Mouse (Mus musculus): ENCODE measurements around the gene B130006D01Rik. TPM values are rescaled to one million over a fixed set of nuclear protein-coding genes. Genes with fewer than 3 reads are reported as not detected.
A peak's percentile ranks its signal among the peaks of the same experiment; 100 is the strongest.

Gene B130006D01Rik
- polyA plus RNA-seq, 1 experiment from 2014 or later = 0.26 TPM

GRCm38 (mm10) chr11:95770720-95771364 lies 47.5 kb downstream of the B130006D01Rik start:
- H3K27me3 ChIP-seq (replicated peaks; ENCODE audit: control insufficient read depth, insufficient read depth, low read length) = no peaks in the 10 kb centered on the region
- no peaks in the 10 kb centered on the region for H3K4me1 ChIP-seq (replicated peaks; ENCODE audit: control insufficient read depth, insufficient read depth, low read length)
- H3K36me3 ChIP-seq (ENCODE audit: control insufficient read depth, insufficient read depth) = no peaks in the 10 kb centered on the region; the same call in 1 of the 2 replicates
- H3K4me3 ChIP-seq (ENCODE audit: low read depth, low read length) = no peak overlapping the region
- TF ChIP-seq CTCF (IDR thresholded peaks at IDR 0.05; ENCODE audit: low read depth) = peak; percentile 69
- H3K9ac ChIP-seq (ENCODE audit: low read depth, low read length) = no peak overlapping the region
- 0 out of 2 replicates have a peak overlapping the region, but pooled peaks have one; percentile 10 for H3K4me2 ChIP-seq (replicated peaks; ENCODE audit: low read depth)
- 51% methylated on average over 9 of the region's 9 CpGs for WGBS
- H3K9me3 ChIP-seq (ENCODE audit: control insufficient read depth) = no peaks in the 10 kb centered on the region
- ATAC-seq = peak; percentile 28; the same call in 1 of the 2 replicates
- H3K27ac ChIP-seq (ENCODE audit: low read depth, low read length) = no peak overlapping the region; the same call in 1 of the 2 replicates

- no peak for TF ChIP-seq CTCF (IDR thresholded peaks at IDR 0.05; ENCODE audit: low read depth)
- no peaks in the 10 kb centered on the region for H3K4me1 ChIP-seq (replicated peaks; ENCODE audit: control insufficient read depth, insufficient read depth, low read length)
- no peaks in the 10 kb centered on the region for H3K27me3 ChIP-seq (replicated peaks; ENCODE audit: control insufficient read depth, insufficient read depth, low read length)
- H3K4me3 ChIP-seq (ENCODE audit: low read depth, low read length) = no peak overlapping the region
- no peak overlapping the region for H3K9ac ChIP-seq (ENCODE audit: low read depth, low read length)
- no peak overlapping the region; the same call in 1 of the 2 replicates for H3K27ac ChIP-seq (ENCODE audit: low read depth, low read length)
- H3K36me3 ChIP-seq (ENCODE audit: control insufficient read depth, insufficient read depth) = no peaks in the 10 kb centered on the region; the same call in 1 of the 2 replicates
- ATAC-seq = no peak
- 85% methylated on average over 8 of the region's 8 CpGs for WGBS
- no peak overlapping the region for H3K4me2 ChIP-seq (replicated peaks; ENCODE audit: low read depth)
- no peaks in the 10 kb centered on the region for H3K9me3 ChIP-seq (ENCODE audit: control insufficient read depth)
Measured at GRCm38 (mm10) chr11:95771665-95772064, 48.3 kb downstream of the B130006D01Rik start.

- Histone ChIP-seq H3K4me3 (ENCODE audit: low read depth, low read length) (no peak overlapping the region), H3K4me2 (replicated peaks; ENCODE audit: low read depth) (no peak overlapping the region), H3K9ac (ENCODE audit: low read depth, low read length) (no peak overlapping the region), H3K27me3 (replicated peaks; ENCODE audit: control insufficient read depth, insufficient read depth, low read length) (no peaks in the 10 kb centered on the region), H3K36me3 (ENCODE audit: control insufficient read depth, insufficient read depth) (no peaks in the 10 kb centered on the region; the same call in 1 of the 2 replicates), H3K4me1 (replicated peaks; ENCODE audit: control insufficient read depth, insufficient read depth, low read length) (no peaks in the 10 kb centered on the region), H3K27ac (ENCODE audit: low read depth, low read length) (no peak overlapping the region), H3K9me3 (ENCODE audit: control insufficient read depth) (no peaks in the 10 kb centered on the region)
- no peak for ATAC-seq
- TF ChIP-seq CTCF (IDR thresholded peaks at IDR 0.05; ENCODE audit: low read depth) = no peak
- 78% methylated on average over 3 of the region's 3 CpGs for WGBS
Measured at GRCm38 (mm10) chr11:95773264-95773663, 49.9 kb downstream of the B130006D01Rik start.

Other genes starting within 250 kb of the B130006D01Rik start
- gene Nxph3, start 209.0 kb upstream of the B130006D01Rik start, polyA plus RNA-seq (2015; fragmentation: Nextera tagmentation; extraction: Ambion mirVana) = 0.22 and 0.43 TPM in 2 replicates
- gene Ngfr, start 135.9 kb upstream of the B130006D01Rik start, polyA plus RNA-seq (2015; fragmentation: Nextera tagmentation; extraction: Ambion mirVana) = 7.2 and 7.4 TPM in 2 replicates
- 133 and 147 TPM in 2 replicates for gene Phb, start 56.6 kb upstream of the B130006D01Rik start, polyA plus RNA-seq (2015; fragmentation: Nextera tagmentation; extraction: Ambion mirVana)
- gene Zfp652, start 10.9 kb upstream of the B130006D01Rik start, polyA plus RNA-seq (2015; fragmentation: Nextera tagmentation; extraction: Ambion mirVana) = 7.9 and 9.7 TPM in 2 replicates
- 2.6 and 2.9 TPM in 2 replicates for gene Phospho1, start 100.9 kb downstream of the B130006D01Rik start, polyA plus RNA-seq (2015; fragmentation: Nextera tagmentation; extraction: Ambion mirVana)
- 19.9 and 23.2 TPM in 2 replicates for gene Gngt2, start 113.6 kb downstream of the B130006D01Rik start, polyA plus RNA-seq (2015; fragmentation: Nextera tagmentation; extraction: Ambion mirVana)
- gene Abi3, start 118.9 kb downstream of the B130006D01Rik start, polyA plus RNA-seq (2015; fragmentation: Nextera tagmentation; extraction: Ambion mirVana) = 7.5 and 8.1 TPM in 2 replicates
- gene B4galnt2, start 191.3 kb downstream of the B130006D01Rik start, polyA plus RNA-seq (2015; fragmentation: Nextera tagmentation; extraction: Ambion mirVana) = 18.2 and 21.1 TPM in 2 replicates

All from intestine, postnatal 0 days (tissue).